Mouse (Mus musculus): ENCODE results near the gene Msantd3.
A peak's percentile ranks its signal among the peaks of the same experiment; 100 is the strongest.

Gene Msantd3

DNA sequence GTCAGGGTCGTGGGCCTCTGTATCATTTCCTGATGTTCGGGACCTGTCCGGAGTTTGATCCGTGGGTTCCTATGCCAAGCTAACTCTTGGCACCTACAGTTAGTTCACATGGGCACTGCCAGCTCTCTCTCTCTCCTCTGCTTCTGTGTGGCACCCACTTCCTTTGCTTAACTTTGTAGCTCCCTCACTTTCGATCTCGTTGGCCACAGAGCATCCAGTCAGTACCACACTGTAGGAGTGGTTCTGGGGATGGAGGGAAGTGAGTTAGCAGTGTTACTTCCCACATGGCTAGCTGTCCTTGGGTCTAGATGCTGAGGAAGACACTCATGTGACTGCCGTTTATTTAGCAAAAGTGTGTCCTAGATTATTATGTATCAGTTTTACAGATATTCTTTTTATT, 14.4 kb downstream of the Msantd3 start:
- DNase-seq (ENCODE audit: low read depth), result no peak

DNA sequence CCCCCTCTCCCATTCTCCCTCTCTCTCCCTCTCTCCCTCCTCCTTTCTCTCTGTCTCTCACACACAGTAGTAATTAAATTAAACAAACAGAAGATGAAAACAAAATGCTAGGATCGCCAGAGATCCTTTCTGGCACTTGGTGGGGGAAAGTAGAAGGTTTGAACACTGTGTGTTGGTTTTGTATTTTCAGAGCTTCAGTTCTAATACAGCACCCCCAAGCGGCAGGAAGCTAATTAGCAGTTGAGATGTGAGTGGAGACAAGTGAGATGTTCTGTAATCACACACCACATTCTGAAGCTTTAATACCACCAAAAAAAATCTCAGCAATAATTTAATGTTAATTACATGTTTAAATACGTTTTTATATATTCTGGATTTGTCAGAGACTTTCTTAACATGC, 16.0 kb downstream of the Msantd3 start:
- DNase-seq (ENCODE audit: low read depth), result peak; percentile 31

- DNase-seq (ENCODE audit: low read depth), result no peak
These were observed 19.9 kb downstream of the Msantd3 start for GRCm38 (mm10) chr4:48559652-48560051.

DNA sequence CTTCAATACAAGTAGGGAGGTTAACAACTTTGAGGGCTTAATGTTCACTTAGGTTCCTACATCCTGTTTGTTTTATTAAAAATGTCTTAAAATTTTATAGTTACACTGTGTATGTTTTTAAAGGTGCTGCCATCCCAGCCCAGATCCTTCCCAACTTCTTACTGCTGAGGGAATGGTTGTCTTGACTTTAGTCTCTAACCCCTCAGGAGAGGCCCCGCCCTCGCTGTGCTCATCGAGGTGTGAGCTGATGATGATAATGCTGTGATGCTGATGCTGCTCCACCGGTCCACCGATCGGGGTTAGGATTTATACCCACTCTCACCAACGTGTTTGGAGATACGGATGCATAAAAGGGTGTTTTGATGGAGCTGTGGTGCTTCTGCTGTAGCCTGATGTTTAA, 22.1 kb downstream of the Msantd3 start:
- DNase-seq (ENCODE audit: low read depth), result no peak

DNA sequence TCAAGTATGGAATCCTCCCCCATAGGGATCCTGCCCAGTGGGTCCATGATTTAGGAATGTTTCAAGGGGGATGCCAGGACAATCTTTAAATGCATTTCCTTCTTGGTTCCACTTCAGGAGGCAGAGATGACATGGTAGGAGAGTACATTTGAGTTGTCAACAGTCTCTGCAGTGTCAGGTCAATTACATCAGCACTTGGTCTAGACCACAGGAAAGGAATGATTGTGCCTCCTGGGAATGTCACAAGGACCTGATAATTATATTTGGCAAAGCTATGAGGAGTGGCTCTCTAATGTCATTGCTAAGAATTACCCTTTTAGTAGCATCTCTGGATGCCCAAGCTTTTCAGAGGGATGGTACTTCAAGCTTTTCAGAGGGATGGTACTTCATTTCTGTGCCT, 25.2 kb downstream of the Msantd3 start:
- DNase-seq (ENCODE audit: low read depth), result no peak

GRCm38 (mm10) chr4:48576361-48576760, 36.6 kb downstream of the Msantd3 start:
- DNase-seq (ENCODE audit: low read depth), result no peak

GRCm38 (mm10) chr4:48577831-48578230, 38.1 kb downstream of the Msantd3 start:
- no peak for DNase-seq (ENCODE audit: low read depth)

- no peak for DNase-seq (ENCODE audit: low read depth)
These were observed 38.7 kb downstream of the Msantd3 start for GRCm38 (mm10) chr4:48578399-48578798.

- DNase-seq (ENCODE audit: low read depth), result no peak
These were observed 39.9 kb downstream of the Msantd3 start for GRCm38 (mm10) chr4:48579475-48580110.

DNA sequence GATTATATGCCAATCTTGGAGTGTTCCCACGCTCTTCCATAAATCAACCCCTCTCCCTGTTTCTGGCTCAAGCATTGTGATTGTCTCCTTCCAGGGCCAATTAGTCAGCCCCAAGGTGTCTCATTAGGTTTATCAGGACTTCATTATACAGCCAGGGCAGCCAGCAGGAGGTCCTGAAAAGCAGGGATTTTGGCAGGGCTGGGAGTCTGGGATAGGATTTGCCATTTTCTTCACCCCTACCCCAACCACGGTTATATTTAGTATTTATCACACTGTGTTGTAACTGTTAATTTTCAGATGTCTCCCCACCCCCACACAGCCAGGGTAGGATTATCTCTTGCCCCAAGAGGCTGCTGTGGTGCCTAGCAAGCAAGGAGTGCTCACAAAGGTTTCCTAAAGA, 41.5 kb downstream of the Msantd3 start:
- no peak for DNase-seq (ENCODE audit: low read depth)

- no peak for DNase-seq (ENCODE audit: low read depth)
These were observed 42.3 kb downstream of the Msantd3 start for GRCm38 (mm10) chr4:48581993-48582392.

DNA sequence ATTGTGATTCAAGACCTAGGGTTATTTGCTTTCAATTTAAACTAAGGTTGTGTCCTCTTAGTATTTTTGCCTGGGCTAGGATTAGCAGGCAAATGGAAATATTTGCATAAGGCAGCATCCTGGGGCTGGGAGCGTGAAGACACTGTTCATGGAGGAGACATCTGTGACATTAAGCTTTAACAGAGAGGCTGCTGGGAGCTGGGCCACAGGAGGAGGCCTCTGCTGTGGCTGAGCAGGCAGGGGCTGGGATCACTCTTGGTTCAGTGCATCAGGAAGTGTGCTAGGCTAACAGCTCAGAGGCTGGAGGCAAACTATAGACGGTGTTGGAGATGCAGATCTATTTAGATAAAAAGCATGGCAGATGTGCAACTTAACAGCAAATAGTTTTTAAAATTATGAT, 43.2 kb downstream of the Msantd3 start:
- DNase-seq (ENCODE audit: low read depth), result no peak

DNA sequence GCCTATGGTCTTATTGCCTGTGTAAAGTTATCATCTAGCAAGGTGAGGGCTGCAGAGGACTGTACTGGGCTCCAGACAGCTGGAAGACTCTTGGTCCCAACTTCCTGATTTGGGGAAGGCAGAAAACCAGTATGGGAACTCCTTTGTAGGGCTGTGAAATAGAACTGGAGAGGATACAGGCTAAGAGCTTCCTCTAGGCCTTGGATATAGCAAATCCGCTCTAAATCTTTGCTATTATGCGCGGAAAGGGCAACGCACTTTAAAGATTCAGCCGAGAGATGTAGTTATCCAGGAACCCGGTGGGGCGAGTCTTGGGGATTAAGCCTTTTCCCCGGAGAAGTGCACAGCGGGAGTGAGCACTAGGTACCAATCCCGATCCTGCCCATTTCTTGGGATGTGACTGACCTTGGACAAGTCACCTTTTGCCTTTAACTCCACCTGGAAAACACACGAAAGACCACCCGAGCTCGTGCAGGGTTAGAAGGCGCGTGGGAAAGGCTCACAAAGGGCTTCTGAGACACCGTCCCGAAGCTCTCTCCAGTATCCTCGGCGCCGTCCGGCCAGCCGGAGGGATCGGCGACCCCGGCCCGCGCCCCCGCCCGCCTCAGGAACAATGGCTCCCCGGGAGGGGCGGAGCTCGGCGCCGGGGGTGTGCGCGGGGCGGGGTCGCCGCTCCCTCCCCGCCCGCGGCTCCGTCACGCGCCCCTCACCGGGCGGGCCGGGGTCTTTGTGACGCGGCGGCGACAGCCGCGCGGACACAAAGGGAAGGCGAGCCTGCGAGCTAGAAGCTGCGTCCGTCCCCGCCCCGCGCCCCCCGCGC, 44.9 kb downstream of the Msantd3 start, which contains the start of gene Tmeff1:
Gene Tmeff1, plus strand, starts transcription at position 754 of the 820 bp plus-strand sequence.
- DNase-seq (ENCODE audit: low read depth), result no peak

- peak; percentile 4 for DNase-seq (ENCODE audit: low read depth)
These were observed 45.7 kb downstream of the Msantd3 start for GRCm38 (mm10) chr4:48585241-48586098.

DNA sequence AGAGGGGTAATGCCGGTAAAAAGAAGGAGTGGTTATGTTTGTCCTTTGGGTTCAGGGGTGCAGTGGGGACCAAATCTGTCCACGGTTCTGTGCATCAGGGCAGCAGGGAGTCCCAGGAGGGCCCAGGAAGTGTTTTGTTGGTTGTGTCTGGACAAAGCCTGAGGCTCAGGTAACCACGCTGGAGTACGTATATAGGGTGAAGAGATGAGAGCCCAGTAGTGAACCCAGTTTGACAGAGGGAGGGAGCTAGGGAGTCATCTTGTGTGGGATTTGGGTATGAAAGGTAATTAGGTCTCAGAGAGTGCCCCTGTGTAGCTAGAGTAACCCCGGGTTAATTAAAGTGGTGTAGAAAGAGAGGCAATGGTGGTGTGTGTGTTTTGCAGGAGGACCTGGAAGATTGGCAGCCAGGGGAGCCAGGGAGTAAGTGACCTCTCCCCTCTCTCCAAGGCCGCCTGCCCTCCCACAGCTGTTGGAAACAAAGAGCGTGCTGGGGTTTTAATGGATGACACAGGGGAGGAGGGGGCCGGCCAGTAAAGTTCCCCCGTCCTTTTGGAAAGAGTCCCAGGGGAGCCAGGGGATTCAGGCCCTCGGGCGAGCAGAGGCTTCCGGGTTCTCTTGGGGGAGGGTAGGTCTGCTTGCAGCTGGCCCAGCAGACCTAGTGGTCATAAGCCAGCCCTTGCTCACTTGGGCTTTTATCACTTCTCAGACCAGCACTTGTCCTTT, 46.5 kb downstream of the Msantd3 start:
- no peak for DNase-seq (ENCODE audit: low read depth)

DNA sequence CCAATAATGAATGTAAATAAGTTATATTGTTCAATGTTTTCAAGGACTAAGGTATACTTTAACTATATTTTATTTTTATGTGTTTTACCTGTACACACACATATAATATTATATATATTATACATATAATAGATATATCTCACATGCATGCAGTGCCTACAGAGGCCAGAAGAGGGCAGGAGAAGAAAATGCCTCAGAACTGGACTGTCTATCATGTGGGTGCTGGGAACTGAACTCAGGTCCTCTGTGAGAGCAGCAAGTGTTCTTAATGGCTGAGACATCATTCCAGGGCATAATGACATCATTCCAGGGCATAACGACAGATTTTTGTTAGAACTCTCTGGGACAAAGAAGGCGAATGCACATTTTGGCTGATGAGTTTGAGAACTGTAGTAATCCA, 47.8 kb downstream of the Msantd3 start:
- no peak for DNase-seq (ENCODE audit: low read depth)

DNA sequence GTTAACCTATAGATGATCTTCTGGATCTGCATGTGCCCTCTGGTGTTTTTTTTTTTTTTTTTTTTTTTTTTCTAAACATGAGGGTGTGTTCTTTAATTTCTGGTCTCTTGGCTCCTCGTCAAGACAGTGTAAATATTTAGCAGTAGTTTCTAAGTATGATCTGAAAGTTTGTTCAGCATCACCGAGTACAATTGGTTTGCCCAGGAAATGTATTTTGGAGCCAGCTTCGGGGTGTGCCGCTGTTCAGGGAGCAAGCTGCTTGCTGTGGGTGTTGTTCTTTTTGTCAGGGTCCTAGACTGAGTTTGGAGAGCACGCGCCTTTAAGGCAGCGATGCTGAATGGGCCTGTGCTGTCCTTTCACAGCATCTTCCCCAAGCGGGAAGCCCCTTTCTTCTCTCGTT, 48.8 kb downstream of the Msantd3 start:
- DNase-seq (ENCODE audit: low read depth), result no peak

GRCm38 (mm10) chr4:48590862-48591261, 51.1 kb downstream of the Msantd3 start:
- DNase-seq (ENCODE audit: low read depth), result no peak

DNA sequence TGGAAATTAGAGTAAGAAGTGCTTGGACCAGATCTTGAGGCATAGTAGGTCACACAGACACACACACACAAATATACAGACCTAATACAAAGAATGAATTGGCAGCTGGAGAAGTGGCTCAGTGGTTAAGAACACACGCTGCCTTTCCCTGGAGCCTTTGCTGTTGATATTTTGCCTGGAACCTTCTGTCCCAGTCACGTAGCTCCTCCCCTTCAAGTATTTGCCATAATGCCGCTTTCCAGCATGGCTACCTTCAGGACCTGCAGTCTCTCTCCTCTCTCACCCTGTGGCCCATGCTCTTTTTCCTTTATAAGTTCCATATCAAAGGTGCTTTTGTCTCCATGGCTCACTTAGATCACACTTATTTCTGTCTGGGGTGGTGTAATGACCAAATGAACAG, 51.7 kb downstream of the Msantd3 start:
- DNase-seq (ENCODE audit: low read depth), result no peak

DNA sequence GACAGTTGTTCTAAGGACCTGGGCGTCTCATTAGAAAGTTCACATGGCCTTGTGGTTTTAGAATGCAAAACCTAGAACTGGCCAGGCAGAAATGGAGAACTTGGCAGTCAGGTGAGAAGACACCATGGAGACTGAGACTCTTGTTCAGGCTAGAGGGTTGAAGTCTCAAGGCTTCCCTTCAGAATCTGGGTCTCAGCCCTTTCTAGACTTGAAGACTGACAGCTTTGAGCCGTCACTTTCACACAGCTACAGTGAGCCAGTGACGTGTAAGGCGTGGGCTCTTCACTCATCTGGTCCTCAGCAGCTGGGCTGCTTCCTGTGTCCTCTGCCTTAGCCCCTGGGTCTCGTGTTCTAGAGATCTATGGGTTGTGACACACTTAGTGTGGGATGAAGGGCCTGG, 52.6 kb downstream of the Msantd3 start:
- DNase-seq (ENCODE audit: low read depth), result no peak

- no peak for DNase-seq (ENCODE audit: low read depth)
These were observed 53.1 kb downstream of the Msantd3 start for GRCm38 (mm10) chr4:48592844-48593243.

GRCm38 (mm10) chr4:48596111-48596510, 56.4 kb downstream of the Msantd3 start:
- no peak for DNase-seq (ENCODE audit: low read depth)
